Comparison of ENCODE assay signal across 18 mouse cellular contexts in genomic region chr14:110190987-110191607, GRCm38 (mm10).
"Had no signal": no experiment of that assay in that cellular context is flagged by ENCODE, and none has a peak within 500 bp of the region (broad histone marks: within the 10 kb centered on the region; RNA-seq: fewer than 3 reads in every experiment).

No protein-coding gene starts in this region.

- ATAC-seq: liver, postnatal 0 days; lung, postnatal 0 days had no signal

- H3K4me3 ChIP-seq: liver, embryonic 13.5 days; liver, embryonic 15.5 days; lung, embryonic 15.5 days; megakaryocyte, embryonic 14.5 days; neural tube, embryonic 12.5 days; stomach, embryonic 15.5 days had no signal

- H3K4me1 ChIP-seq: liver, embryonic 13.5 days; liver, embryonic 15.5 days; lung, embryonic 15.5 days; megakaryocyte, embryonic 14.5 days; neural tube, embryonic 12.5 days; stomach, embryonic 15.5 days had no signal

- H3K27ac ChIP-seq: liver, embryonic 13.5 days; liver, embryonic 15.5 days; lung, embryonic 15.5 days; macrophage; neural tube, embryonic 12.5 days; stomach, embryonic 15.5 days; stomach, postnatal 0 days had no signal

- DNase-seq: liver, embryonic 13.5 days; liver, postnatal 0 days; lung, adult 2 months; lung, postnatal 14 days; lung, postnatal 36 days; right cerebral cortex, postnatal 14 days; thymus, adult 2 months; thymus, postnatal 25 days; thymus, postnatal 4 days had no signal

- H3K9ac ChIP-seq: liver, embryonic 13.5 days; liver, embryonic 15.5 days; liver, postnatal 0 days; lung, embryonic 15.5 days; neural tube, embryonic 12.5 days; stomach, embryonic 15.5 days had no signal

- H3K4me2 ChIP-seq: liver, embryonic 13.5 days; liver, embryonic 15.5 days; lung, embryonic 15.5 days; midbrain, embryonic 11.5 days; neural tube, embryonic 12.5 days; stomach, embryonic 15.5 days had no signal

- H3K36me3 ChIP-seq: liver, embryonic 13.5 days; liver, embryonic 15.5 days; lung, embryonic 15.5 days; neural tube, embryonic 12.5 days; stomach, embryonic 15.5 days had no signal

- H3K9me3 ChIP-seq: liver, embryonic 13.5 days; liver, embryonic 15.5 days; lung, embryonic 15.5 days; megakaryocyte, embryonic 14.5 days; neural tube, embryonic 12.5 days; stomach, embryonic 15.5 days had no signal

- H3K27me3 ChIP-seq: liver, embryonic 13.5 days; liver, embryonic 15.5 days; lung, embryonic 15.5 days; megakaryocyte, embryonic 14.5 days; neural tube, embryonic 12.5 days; stomach, embryonic 15.5 days had no signal
